Mouse (Mus musculus): Measurements from ENCODE around the gene Nphp1. TPM values are rescaled to one million over a fixed set of nuclear protein-coding genes. Genes with fewer than 3 reads are reported as not detected.

The Nphp1 gene
- polyA plus RNA-seq, 1 experiment from 2014 or later, result 12.1 TPM

DNA sequence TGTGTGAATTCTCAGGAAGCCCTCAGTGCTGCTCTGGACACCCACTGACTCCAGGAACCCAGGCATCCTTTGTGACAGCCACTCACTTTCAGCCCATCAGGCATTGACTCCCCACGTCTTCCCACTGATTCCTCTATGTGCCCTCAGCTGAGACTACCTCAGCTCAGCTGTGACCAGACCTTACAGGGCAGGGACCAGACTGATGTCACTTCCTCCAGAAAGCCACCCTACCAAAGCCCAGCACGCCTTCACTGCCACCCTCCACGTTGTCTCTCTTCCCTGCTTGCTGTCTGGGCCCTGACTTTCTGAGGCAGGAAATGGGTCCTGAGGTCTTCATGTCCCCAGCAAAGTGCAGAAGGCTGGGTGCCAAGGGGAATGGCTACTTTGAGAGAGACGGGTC is 65.5 kb downstream of the Nphp1 start:
- H3K4me2 ChIP-seq, result no peak overlapping the region
- peaks cover 16% of the 10 kb centered on the region for H3K4me1 ChIP-seq (ENCODE audit: control insufficient read depth, insufficient read depth, low read length)
- no peaks in the 10 kb centered on the region for H3K9me3 ChIP-seq (replicated peaks; ENCODE audit: control insufficient read depth, low read length)
- H3K9ac ChIP-seq (ENCODE audit: low read depth, low read length), result no peak overlapping the region
- peak overlapping the region; percentile 96 for H3K27ac ChIP-seq (ENCODE audit: low read depth, low read length)
- no peaks in the 10 kb centered on the region for H3K27me3 ChIP-seq (ENCODE audit: control insufficient read depth, insufficient read depth, low read length)
- no peak for ATAC-seq (replicated peaks; ENCODE audit: insufficient number of reproducible peaks, low FRiP score, low TSS enrichment)
- no peak overlapping the region for H3K4me3 ChIP-seq (ENCODE audit: low read depth, low read length)
- 40% methylated on average over 4 of the region's 4 CpGs for WGBS (ENCODE audit: insufficient replicate concordance)
- H3K36me3 ChIP-seq (ENCODE audit: control insufficient read depth, insufficient read depth, low read length), result no peaks in the 10 kb centered on the region

GRCm38 (mm10) chr2:127722176-127722892 is 66.4 kb downstream of the Nphp1 start:
- ATAC-seq (replicated peaks; ENCODE audit: insufficient number of reproducible peaks, low FRiP score, low TSS enrichment), result peak; percentile 86
- H3K4me2 ChIP-seq, result peak overlapping the region; percentile 15; the same call in 1 of the 2 replicates
- H3K9me3 ChIP-seq (replicated peaks; ENCODE audit: control insufficient read depth, low read length), result no peaks in the 10 kb centered on the region
- WGBS (ENCODE audit: insufficient replicate concordance), result 35% methylated on average over 7 of the region's 7 CpGs
- H3K27me3 ChIP-seq (ENCODE audit: control insufficient read depth, insufficient read depth, low read length), result no peaks in the 10 kb centered on the region
- H3K27ac ChIP-seq (ENCODE audit: low read depth, low read length), result peak overlapping the region; percentile 96
- no peaks in the 10 kb centered on the region for H3K36me3 ChIP-seq (ENCODE audit: control insufficient read depth, insufficient read depth, low read length)
- peaks cover 16% of the 10 kb centered on the region for H3K4me1 ChIP-seq (ENCODE audit: control insufficient read depth, insufficient read depth, low read length)
- peak overlapping the region; percentile 23; the same call in 1 of the 2 replicates for H3K9ac ChIP-seq (ENCODE audit: low read depth, low read length)
- no peak overlapping the region for H3K4me3 ChIP-seq (ENCODE audit: low read depth, low read length)

- no peaks in the 10 kb centered on the region for H3K27me3 ChIP-seq (ENCODE audit: control insufficient read depth, insufficient read depth, low read length)
- ATAC-seq (replicated peaks; ENCODE audit: insufficient number of reproducible peaks, low FRiP score, low TSS enrichment), result no peak
These were observed 69.7 kb downstream of the Nphp1 start for GRCm38 (mm10) chr2:127718839-127719468.

DNA sequence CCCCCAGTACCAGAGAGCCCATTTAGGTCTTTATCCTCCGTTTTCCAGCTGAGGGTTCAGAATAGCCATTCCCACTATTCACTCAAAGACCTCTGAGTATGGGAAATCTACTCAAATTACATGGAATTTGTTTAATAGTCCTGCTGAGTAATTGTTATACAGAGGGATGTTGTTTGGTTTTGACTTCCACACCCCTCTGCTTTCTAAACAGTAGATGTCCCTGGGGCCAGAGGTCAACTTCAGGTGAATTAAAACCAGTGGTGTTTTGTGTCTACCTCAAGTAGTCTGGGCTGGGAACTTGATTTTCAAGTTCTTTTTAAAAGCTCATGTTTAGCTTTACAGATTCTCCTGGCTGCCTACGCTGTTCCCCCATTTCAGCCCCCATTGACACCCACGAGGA is 74.0 kb downstream of the Nphp1 start:
- H3K4me3 ChIP-seq (ENCODE audit: low read depth, low read length), result no peak overlapping the region
- no peaks in the 10 kb centered on the region for H3K4me1 ChIP-seq (ENCODE audit: control insufficient read depth, insufficient read depth, low read length)
- no peak overlapping the region for H3K9ac ChIP-seq (ENCODE audit: low read depth, low read length)
- no peak overlapping the region for H3K27ac ChIP-seq (ENCODE audit: low read depth, low read length)
- H3K27me3 ChIP-seq (ENCODE audit: control insufficient read depth, insufficient read depth, low read length), result no peaks in the 10 kb centered on the region
- H3K9me3 ChIP-seq (replicated peaks; ENCODE audit: control insufficient read depth, low read length), result no peaks in the 10 kb centered on the region
- H3K4me2 ChIP-seq, result no peak overlapping the region
- WGBS (ENCODE audit: insufficient replicate concordance), result 75% methylated on average over 3 of the region's 3 CpGs
- no peaks in the 10 kb centered on the region for H3K36me3 ChIP-seq (ENCODE audit: control insufficient read depth, insufficient read depth, low read length)
- ATAC-seq (replicated peaks; ENCODE audit: insufficient number of reproducible peaks, low FRiP score, low TSS enrichment), result no peak

More at GRCm38 (mm10) chr2:127718839-127719468, 69.7 kb downstream of the Nphp1 start:
- Histone ChIP-seq H3K36me3 (ENCODE audit: control insufficient read depth, insufficient read depth, low read length) (no peaks in the 10 kb centered on the region), H3K4me1 (ENCODE audit: control insufficient read depth, insufficient read depth, low read length) (peaks cover 16% of the 10 kb centered on the region), H3K9ac (ENCODE audit: low read depth, low read length) (no peak overlapping the region), H3K4me2 (no peak overlapping the region), H3K27ac (ENCODE audit: low read depth, low read length) (no peak overlapping the region), H3K9me3 (replicated peaks; ENCODE audit: control insufficient read depth, low read length) (no peaks in the 10 kb centered on the region), H3K4me3 (ENCODE audit: low read depth, low read length) (no peak overlapping the region)
- WGBS (ENCODE audit: insufficient replicate concordance), result 76% methylated on average over 8 of the region's 8 CpGs

- no peaks in the 10 kb centered on the region for H3K9me3 ChIP-seq (replicated peaks; ENCODE audit: control insufficient read depth, low read length)
- H3K27ac ChIP-seq (ENCODE audit: low read depth, low read length), result no peak overlapping the region
- no peak for ATAC-seq (replicated peaks; ENCODE audit: insufficient number of reproducible peaks, low FRiP score, low TSS enrichment)
- H3K4me2 ChIP-seq, result no peak overlapping the region
- no peaks in the 10 kb centered on the region for H3K36me3 ChIP-seq (ENCODE audit: control insufficient read depth, insufficient read depth, low read length)
- no peak overlapping the region for H3K9ac ChIP-seq (ENCODE audit: low read depth, low read length)
- 65% methylated on average over 3 of the region's 3 CpGs for WGBS (ENCODE audit: insufficient replicate concordance)
- H3K4me1 ChIP-seq (ENCODE audit: control insufficient read depth, insufficient read depth, low read length), result no peaks in the 10 kb centered on the region
- H3K4me3 ChIP-seq (ENCODE audit: low read depth, low read length), result no peak overlapping the region
- no peaks in the 10 kb centered on the region for H3K27me3 ChIP-seq (ENCODE audit: control insufficient read depth, insufficient read depth, low read length)
These were observed 79.9 kb downstream of the Nphp1 start for GRCm38 (mm10) chr2:127708792-127709191.

DNA sequence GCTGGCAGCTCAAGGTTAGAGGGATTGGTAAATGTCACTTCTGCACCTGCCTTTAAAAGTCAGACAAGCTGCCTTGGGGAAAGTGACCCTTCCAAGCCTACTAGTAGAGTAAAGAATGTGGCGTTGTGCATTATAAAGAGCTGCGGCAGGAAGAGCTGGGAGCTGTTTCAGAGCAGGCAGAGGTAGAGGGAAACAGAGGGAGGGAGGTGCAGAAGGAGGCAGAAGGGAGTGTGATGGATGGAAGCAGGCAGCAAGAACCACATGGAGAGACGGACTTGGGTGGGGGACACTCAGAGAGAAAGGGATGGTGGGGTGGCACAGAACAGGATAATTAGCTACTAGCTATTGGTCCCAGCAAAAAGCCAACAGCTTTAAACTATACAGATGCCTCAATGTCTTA is 80.6 kb downstream of the Nphp1 start:
- ATAC-seq (replicated peaks; ENCODE audit: insufficient number of reproducible peaks, low FRiP score, low TSS enrichment), result no peak
- H3K4me3 ChIP-seq (ENCODE audit: low read depth, low read length), result no peak overlapping the region
- no peak overlapping the region for H3K27ac ChIP-seq (ENCODE audit: low read depth, low read length)
- H3K9ac ChIP-seq (ENCODE audit: low read depth, low read length), result no peak overlapping the region
- H3K4me2 ChIP-seq, result no peak overlapping the region
- no peaks in the 10 kb centered on the region for H3K27me3 ChIP-seq (ENCODE audit: control insufficient read depth, insufficient read depth, low read length)
- no peaks in the 10 kb centered on the region for H3K9me3 ChIP-seq (replicated peaks; ENCODE audit: control insufficient read depth, low read length)
- H3K4me1 ChIP-seq (ENCODE audit: control insufficient read depth, insufficient read depth, low read length), result no peaks in the 10 kb centered on the region
- 56% methylated on average over 3 of the region's 3 CpGs for WGBS (ENCODE audit: insufficient replicate concordance)
- H3K36me3 ChIP-seq (ENCODE audit: control insufficient read depth, insufficient read depth, low read length), result no peaks in the 10 kb centered on the region

GRCm38 (mm10) chr2:127705267-127705666 is 83.4 kb downstream of the Nphp1 start:
- H3K4me2 ChIP-seq, result no peak overlapping the region
- H3K27me3 ChIP-seq (ENCODE audit: control insufficient read depth, insufficient read depth, low read length), result no peaks in the 10 kb centered on the region
- no peaks in the 10 kb centered on the region for H3K9me3 ChIP-seq (replicated peaks; ENCODE audit: control insufficient read depth, low read length)
- no peak overlapping the region for H3K4me3 ChIP-seq (ENCODE audit: low read depth, low read length)
- no peak overlapping the region for H3K27ac ChIP-seq (ENCODE audit: low read depth, low read length)
- H3K36me3 ChIP-seq (ENCODE audit: control insufficient read depth, insufficient read depth, low read length), result no peaks in the 10 kb centered on the region
- 79% methylated on average over 6 of the region's 6 CpGs for WGBS (ENCODE audit: insufficient replicate concordance)
- H3K4me1 ChIP-seq (ENCODE audit: control insufficient read depth, insufficient read depth, low read length), result no peaks in the 10 kb centered on the region
- no peak for ATAC-seq (replicated peaks; ENCODE audit: insufficient number of reproducible peaks, low FRiP score, low TSS enrichment)
- no peak overlapping the region for H3K9ac ChIP-seq (ENCODE audit: low read depth, low read length)

All from heart, embryonic 11.5 days (tissue).